Mouse (Mus musculus) erythroblast, embryonic 14.5 days (primary cell): ENCODE results near the gene Haus4. TPM values are rescaled to one million over a fixed set of nuclear protein-coding genes. Genes with fewer than 3 reads are reported as not detected.

Experiments
- H3K27me3 ChIP-seq: 2 replicates; pipeline ENCODE4 v1.6.1; 2012; ENCODE audit warnings: inconsistent platforms; ENCODE audit not compliant: control insufficient read depth
- H3K36me3 ChIP-seq: 2 replicates; pipeline ENCODE4 v1.6.1; 2012; ENCODE audit warnings: mild to moderate bottlenecking, inconsistent platforms; ENCODE audit not compliant: control insufficient read depth
- H3K4me1 ChIP-seq: 2 replicates; pipeline ENCODE4 v1.6.1; 2012; ENCODE audit warnings: inconsistent platforms; ENCODE audit not compliant: control insufficient read depth
- H3K4me3 ChIP-seq: replicated peaks from 2 replicates; pipeline ENCODE3; 2012; ENCODE audit warnings: moderate library complexity, mild to moderate bottlenecking, inconsistent platforms
- H3K9me3 ChIP-seq: 2 replicates; pipeline ENCODE4 v1.6.1; 2012; ENCODE audit warnings: low read length, inconsistent platforms, mixed read lengths; ENCODE audit not compliant: control insufficient read depth
- GATA1 ChIP-seq: IDR thresholded peaks from 2 replicates; pipeline ENCODE4 v1.6.1; 2012; ENCODE audit warnings: low read length, inconsistent platforms, mixed read lengths
- TAL1 ChIP-seq: IDR thresholded peaks from 3 replicates; pipeline ENCODE4 v1.6.1; 2012; ENCODE audit warnings: low read length, inconsistent platforms, mixed read lengths
- polyA plus RNA-seq: library from polyadenylated mRNA; stranded (reverse); fragments of >175 nt; gene quantifications from 2 replicates; pipeline ENCODE4 v1.2.3, GENCODE M21; 2012

The Haus4 gene
- polyA plus RNA-seq, result 10.0 and 11.7 TPM in 2 replicates

- H3K27me3 ChIP-seq, result peaks cover 6% of the 10 kb centered on the region
- peak within 1 kb of the TSS; percentile 89 for H3K4me3 ChIP-seq
- peaks cover 29% of the 10 kb centered on the region for H3K4me1 ChIP-seq
- TF ChIP-seq GATA1 (no peak), TAL1 (no peak)
- no peaks in the 10 kb centered on the region for H3K9me3 ChIP-seq
- peaks cover 31% of the 10 kb centered on the region for H3K36me3 ChIP-seq
Measured at GRCm38 (mm10) chr14:54553975-54554769, at the start of gene Haus4. Haus4 (minus strand) TSS chr14:54554616.

GRCm38 (mm10) chr14:54603686-54604085, 49.3 kb upstream of the Haus4 start:
- no peak for TF ChIP-seq TAL1
- TF ChIP-seq GATA1, result no peak
- H3K4me3 ChIP-seq, result peak overlapping the region; percentile 81
- H3K27me3 ChIP-seq, result no peaks in the 10 kb centered on the region
- H3K4me1 ChIP-seq, result peaks cover 55% of the 10 kb centered on the region
- peaks cover 2% of the 10 kb centered on the region; the same call in 1 of the 2 replicates for H3K36me3 ChIP-seq
- peaks cover 2% of the 10 kb centered on the region; the same call in 1 of the 2 replicates for H3K9me3 ChIP-seq

- Histone ChIP-seq H3K4me1 (peaks cover 55% of the 10 kb centered on the region), H3K9me3 (peaks cover 2% of the 10 kb centered on the region; the same call in 1 of the 2 replicates), H3K27me3 (no peaks in the 10 kb centered on the region), H3K36me3 (peaks cover 2% of the 10 kb centered on the region; the same call in 1 of the 2 replicates), H3K4me3 (peak overlapping the region; percentile 81)
- peak; percentile 32; the same call in 1 of the 3 replicates for TF ChIP-seq TAL1
- TF ChIP-seq GATA1, result no peak
Measured at GRCm38 (mm10) chr14:54603038-54603654, 48.7 kb upstream of the Haus4 start.

GRCm38 (mm10) chr14:54602613-54603012, 48.2 kb upstream of the Haus4 start:
- Histone ChIP-seq H3K4me3 (peak overlapping the region; percentile 81), H3K4me1 (peaks cover 55% of the 10 kb centered on the region), H3K27me3 (no peaks in the 10 kb centered on the region), H3K36me3 (peaks cover 2% of the 10 kb centered on the region; the same call in 1 of the 2 replicates), H3K9me3 (peaks cover 2% of the 10 kb centered on the region; the same call in 1 of the 2 replicates)
- no peak for TF ChIP-seq GATA1
- TF ChIP-seq TAL1, result no peak

GRCm38 (mm10) chr14:54601601-54602000, 47.2 kb upstream of the Haus4 start:
- peaks cover 2% of the 10 kb centered on the region; the same call in 1 of the 2 replicates for H3K9me3 ChIP-seq
- no peak overlapping the region for H3K4me3 ChIP-seq
- H3K27me3 ChIP-seq, result no peaks in the 10 kb centered on the region
- peaks cover 2% of the 10 kb centered on the region; the same call in 1 of the 2 replicates for H3K36me3 ChIP-seq
- no peak for TF ChIP-seq GATA1
- TF ChIP-seq TAL1, result no peak
- peaks cover 51% of the 10 kb centered on the region for H3K4me1 ChIP-seq

- peaks cover 14% of the 10 kb centered on the region for H3K36me3 ChIP-seq
Measured at GRCm38 (mm10) chr14:54597084-54597483, 42.7 kb upstream of the Haus4 start.

GRCm38 (mm10) chr14:54594631-54595414, 40.4 kb upstream of the Haus4 start:
- Histone ChIP-seq H3K9me3 (peaks cover 6% of the 10 kb centered on the region; the same call in 1 of the 2 replicates), H3K27me3 (no peaks in the 10 kb centered on the region), H3K4me3 (no peak overlapping the region), H3K4me1 (peaks cover 13% of the 10 kb centered on the region), H3K36me3 (peaks cover 24% of the 10 kb centered on the region)
- TF ChIP-seq GATA1 (no peak), TAL1 (no peak)

More at GRCm38 (mm10) chr14:54597084-54597483, 42.7 kb upstream of the Haus4 start:
- Histone ChIP-seq H3K27me3 (no peaks in the 10 kb centered on the region), H3K4me1 (peaks cover 23% of the 10 kb centered on the region), H3K4me3 (no peak overlapping the region), H3K9me3 (peaks cover 6% of the 10 kb centered on the region; the same call in 1 of the 2 replicates)
- no peak for TF ChIP-seq TAL1
- no peak for TF ChIP-seq GATA1

GRCm38 (mm10) chr14:54594055-54594454, 39.6 kb upstream of the Haus4 start:
- no peak for TF ChIP-seq TAL1
- no peak for TF ChIP-seq GATA1
- H3K9me3 ChIP-seq, result peaks cover 6% of the 10 kb centered on the region; the same call in 1 of the 2 replicates
- no peak overlapping the region for H3K4me3 ChIP-seq
- peaks cover 13% of the 10 kb centered on the region for H3K4me1 ChIP-seq
- H3K27me3 ChIP-seq, result no peaks in the 10 kb centered on the region
- H3K36me3 ChIP-seq, result peaks cover 24% of the 10 kb centered on the region
